Mouse (Mus musculus): ENCODE measurements around the gene Zfp697.
"Not testable (repeated sequence)": the region's sequence is repeated elsewhere in the genome, so short reads cannot be mapped to it uniquely, and the experiment has no call there.

Gene Zfp697

GRCm38 (mm10) chr3:98368776-98369175 is 13.5 kb upstream of the Zfp697 start:
- DNase-seq (ENCODE audit: low read depth, low spot score): no peak

GRCm38 (mm10) chr3:98374062-98374719 is 8.1 kb upstream of the Zfp697 start:
- no peak for DNase-seq (ENCODE audit: low read depth, low spot score)

- no peak for DNase-seq (ENCODE audit: low read depth, low spot score)
Measured at GRCm38 (mm10) chr3:98374980-98375379, 7.3 kb upstream of the Zfp697 start.

DNA sequence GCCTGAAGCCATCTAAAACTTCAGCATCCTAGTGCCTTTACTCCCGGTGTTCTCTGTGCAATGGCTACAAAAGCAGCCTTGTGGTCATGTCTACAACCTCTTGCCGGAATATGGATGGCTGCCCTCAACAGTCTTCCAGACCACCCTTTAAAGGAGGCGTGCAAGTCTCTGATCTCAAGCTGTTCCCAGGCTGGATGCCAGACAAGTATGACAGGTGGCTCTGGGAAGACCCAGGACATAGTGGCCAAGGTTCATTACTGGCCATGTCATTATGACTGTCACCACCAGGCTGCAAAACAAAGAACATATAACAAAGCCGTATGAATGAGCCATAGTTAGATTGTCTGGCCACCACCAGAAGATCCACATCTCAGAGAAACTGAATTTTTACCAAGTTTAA is 4.0 kb upstream of the Zfp697 start:
- DNase-seq (ENCODE audit: low read depth, low spot score): no peak

DNA sequence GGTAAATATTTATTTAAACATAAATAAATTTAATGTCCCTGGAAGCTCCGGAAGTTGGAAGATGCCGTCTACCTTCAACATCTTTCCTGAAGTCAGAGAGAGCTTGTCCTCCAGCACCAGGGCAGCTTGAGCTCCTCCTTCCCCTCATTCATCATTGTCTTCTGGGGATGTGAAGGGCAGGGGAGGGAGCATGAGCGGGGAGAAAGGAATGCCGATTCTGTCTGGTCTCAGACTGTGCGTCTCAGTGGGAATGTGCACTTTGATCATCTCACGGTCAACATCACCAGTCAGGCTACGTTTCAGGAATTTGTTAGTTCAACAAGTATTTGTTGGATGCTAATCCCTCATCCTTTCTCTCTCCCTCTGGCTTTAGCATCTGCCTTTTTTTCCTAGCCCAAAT is 3.0 kb upstream of the Zfp697 start:
- DNase-seq (ENCODE audit: low read depth, low spot score): no peak

GRCm38 (mm10) chr3:98381677-98382245 is 500 bp upstream of the Zfp697 start:
- no peak for DNase-seq (ENCODE audit: low read depth, low spot score)

GRCm38 (mm10) chr3:98383024-98383790 is 946 bp downstream of the Zfp697 start:
- no peak for DNase-seq (ENCODE audit: low read depth, low spot score)

DNA sequence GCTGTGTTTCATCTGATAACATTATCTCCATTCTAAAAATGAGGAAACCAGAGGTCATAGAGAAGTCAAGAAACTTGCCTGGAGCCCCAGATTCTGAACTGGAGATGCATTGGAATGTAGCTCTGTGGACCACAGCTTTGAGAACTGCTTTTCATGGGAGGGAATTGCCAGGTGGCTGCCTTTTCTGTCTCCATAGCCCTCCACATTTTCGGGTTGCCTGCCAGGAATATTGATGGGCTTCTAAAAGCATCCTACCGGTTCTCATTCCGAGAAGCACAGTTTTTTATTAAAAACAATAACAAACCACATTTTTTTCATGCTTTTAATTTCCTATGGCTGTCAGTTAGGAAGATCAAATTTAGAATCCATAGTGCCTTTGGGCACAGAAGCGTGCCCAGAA is 4.8 kb downstream of the Zfp697 start:
- DNase-seq (ENCODE audit: low read depth, low spot score): no peak

GRCm38 (mm10) chr3:98387756-98388155 is 5.5 kb downstream of the Zfp697 start:
- no peak for DNase-seq (ENCODE audit: low read depth, low spot score)

DNA sequence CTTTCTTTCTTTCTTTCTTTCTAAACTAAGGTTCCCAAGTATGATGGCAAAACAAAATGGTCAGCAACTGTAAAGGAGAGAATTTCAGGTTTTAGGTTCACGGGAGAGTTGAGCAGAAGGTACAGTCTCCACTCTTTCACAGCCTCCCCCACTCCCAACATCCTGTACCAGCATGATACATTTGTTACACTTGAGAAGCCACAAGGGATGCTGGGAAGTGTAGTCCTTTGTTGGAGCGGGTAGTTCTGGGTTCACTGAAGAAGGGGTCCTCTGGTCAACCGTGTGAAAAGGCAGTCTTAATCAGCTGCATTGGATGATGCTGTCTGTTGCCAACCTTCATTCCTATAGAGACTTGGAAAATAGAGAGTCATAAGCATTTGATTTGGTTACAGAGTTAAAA is 7.0 kb downstream of the Zfp697 start:
- no peak for DNase-seq (ENCODE audit: low read depth, low spot score)

DNA sequence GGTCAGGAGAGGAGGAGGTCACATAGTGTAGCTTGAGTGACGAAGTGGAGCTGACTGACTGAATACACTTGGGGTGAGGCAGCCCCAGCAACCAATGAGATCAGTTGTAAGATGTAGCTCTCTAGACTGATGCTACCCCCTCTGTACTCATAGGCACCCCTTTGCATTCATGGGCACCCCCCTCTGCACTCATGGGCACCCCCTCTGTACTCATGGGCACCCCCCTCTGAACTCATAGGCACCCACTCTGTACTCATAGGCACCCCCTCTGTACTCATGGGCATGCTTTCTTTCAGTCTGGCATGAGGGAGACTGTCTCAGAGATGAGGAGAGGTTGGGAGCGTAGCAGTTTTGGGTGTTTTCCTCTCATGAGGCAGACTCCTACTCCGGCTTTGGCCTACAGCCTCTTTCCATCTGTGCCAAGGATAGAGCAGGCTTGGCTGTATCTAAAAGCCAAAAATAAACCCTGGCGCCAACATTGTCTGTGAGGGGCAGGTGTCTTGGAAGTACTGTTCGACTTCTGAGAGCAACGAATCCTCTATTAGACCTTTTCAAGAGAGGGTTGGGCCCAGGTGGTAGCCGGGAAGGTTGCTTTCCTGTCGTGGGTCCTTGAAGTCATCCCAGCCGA is 22.1 kb downstream of the Zfp697 start:
- not testable (repeated sequence) for DNase-seq (ENCODE audit: low read depth, low spot score)

- not testable (repeated sequence) for DNase-seq (ENCODE audit: low read depth, low spot score)
Measured at GRCm38 (mm10) chr3:98405877-98406276, 23.6 kb downstream of the Zfp697 start.

- DNase-seq (ENCODE audit: low read depth, low spot score): not testable (repeated sequence)
Measured at GRCm38 (mm10) chr3:98406569-98407144, 24.4 kb downstream of the Zfp697 start.

- DNase-seq (ENCODE audit: low read depth, low spot score): not testable (repeated sequence)
Measured at GRCm38 (mm10) chr3:98407261-98407780, 25.1 kb downstream of the Zfp697 start.

- not testable (repeated sequence) for DNase-seq (ENCODE audit: low read depth, low spot score)
Measured at GRCm38 (mm10) chr3:98410619-98411580, 28.6 kb downstream of the Zfp697 start.

DNA sequence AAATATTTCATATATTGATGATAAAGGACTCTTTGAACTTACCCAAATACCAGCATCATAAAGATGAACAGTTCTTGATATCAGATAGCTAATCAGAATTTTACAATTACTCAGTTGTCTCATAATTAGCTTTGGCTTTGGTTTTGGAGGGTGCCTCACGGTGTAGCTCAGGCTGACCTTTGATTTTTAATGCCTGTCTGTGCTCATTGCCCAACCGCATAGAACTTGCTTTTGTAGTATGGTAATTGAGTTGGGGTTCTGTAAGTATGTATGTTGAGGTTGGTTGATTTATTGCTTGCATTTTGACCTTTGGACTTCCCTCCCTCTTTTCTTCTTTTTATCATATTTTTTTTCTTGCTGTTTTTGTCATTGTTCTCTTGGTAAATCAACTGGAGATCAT is 31.5 kb downstream of the Zfp697 start:
- no peak for DNase-seq (ENCODE audit: low read depth, low spot score)

- no peak for DNase-seq (ENCODE audit: low read depth, low spot score)
Measured at GRCm38 (mm10) chr3:98414296-98414695, 32.0 kb downstream of the Zfp697 start.

- no peak for DNase-seq (ENCODE audit: low read depth, low spot score)
Measured at GRCm38 (mm10) chr3:98416426-98417250, 34.4 kb downstream of the Zfp697 start.

GRCm38 (mm10) chr3:98417328-98417727 is 35.1 kb downstream of the Zfp697 start:
- DNase-seq (ENCODE audit: low read depth, low spot score): peak; percentile 24

Data from brain, embryonic 18.5 days (tissue).